Mouse (Mus musculus) megakaryocyte, embryonic 14.5 days (primary cell): Measurements from ENCODE around the gene Fkbp5. TPM values are rescaled to one million over a fixed set of nuclear protein-coding genes. Genes with fewer than 3 reads are reported as not detected.
"Not testable (repeated sequence)": the region's sequence is repeated elsewhere in the genome, so short reads cannot be mapped to it uniquely, and the experiment has no call there.

Source experiments
- H3K27me3 ChIP-seq: replicated peaks from 2 replicates; pipeline ENCODE3; 2012; ENCODE audit warnings: inconsistent platforms
- H3K36me3 ChIP-seq: replicated peaks from 2 replicates; pipeline ENCODE3; 2012; ENCODE audit warnings: low read length, inconsistent platforms, mixed read lengths
- H3K4me1 ChIP-seq: 2 replicates; pipeline ENCODE4 v1.6.1; 2012; ENCODE audit warnings: inconsistent platforms
- H3K4me3 ChIP-seq: replicated peaks from 2 replicates; pipeline ENCODE3; 2012; ENCODE audit warnings: moderate library complexity, mild to moderate bottlenecking, inconsistent platforms
- H3K9me3 ChIP-seq: 2 replicates; pipeline ENCODE4 v1.6.1; 2012; ENCODE audit warnings: inconsistent platforms
- FLI1 ChIP-seq: IDR thresholded peaks from 2 replicates; pipeline ENCODE4 v1.6.1; 2012; ENCODE audit warnings: low read length, inconsistent platforms, mixed read lengths
- GATA1 ChIP-seq: IDR thresholded peaks from 3 replicates; pipeline ENCODE4 v1.6.1; 2012; ENCODE audit warnings: mixed read lengths, low read length, inconsistent platforms, borderline replicate concordance
- polyA plus RNA-seq: library from polyadenylated mRNA; stranded (reverse); fragments of >175 nt; gene quantifications from 2 replicates; pipeline ENCODE4 v1.2.3, GENCODE M21; 2012; ENCODE audit warnings: low replicate concordance; ENCODE audit not compliant: insufficient read depth

The Fkbp5 gene
- polyA plus RNA-seq, 1 experiment, result 25.1 TPM

DNA sequence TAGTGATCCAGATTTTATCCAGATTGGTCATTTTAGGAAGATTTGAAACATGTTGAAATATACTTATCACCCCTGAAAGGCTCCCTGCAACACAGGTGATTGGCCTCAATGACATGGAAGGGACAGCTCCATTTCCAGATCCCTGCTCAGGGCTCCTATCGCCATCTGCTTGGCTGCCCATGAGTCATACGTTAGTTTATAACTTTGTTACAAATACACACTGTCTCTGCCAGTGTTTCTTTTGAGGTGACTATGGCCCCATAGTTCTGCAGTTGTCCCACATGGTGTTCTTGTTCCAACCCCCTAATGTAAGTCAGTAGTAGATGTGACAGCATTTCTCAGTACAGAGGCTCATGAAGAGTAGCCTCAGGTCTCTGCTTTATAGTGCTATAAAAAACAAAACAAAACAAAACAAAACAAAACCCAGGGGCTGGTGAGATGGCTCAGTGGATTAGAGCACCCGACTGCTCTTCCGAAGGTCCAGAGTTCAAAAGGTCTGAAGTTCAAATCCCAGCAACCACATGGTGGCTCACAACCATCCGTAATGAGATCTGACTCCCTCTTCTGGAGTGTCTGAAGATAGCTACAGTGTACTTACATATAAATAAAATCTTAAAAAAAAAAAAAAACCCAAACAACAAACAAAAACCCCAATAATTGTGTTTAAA, 108.9 kb downstream of the Fkbp5 start:
- H3K4me3 ChIP-seq, result no peak overlapping the region
- peaks cover 61% of the 10 kb centered on the region for H3K36me3 ChIP-seq
- H3K27me3 ChIP-seq, result no peaks in the 10 kb centered on the region
- TF ChIP-seq GATA1, result no peak
- no peak for TF ChIP-seq FLI1
- H3K4me1 ChIP-seq, result peaks cover 14% of the 10 kb centered on the region
- H3K9me3 ChIP-seq, result no peaks in the 10 kb centered on the region

- TF ChIP-seq GATA1 (no peak), FLI1 (no peak)
- Histone ChIP-seq H3K4me3 (peak overlapping the region; percentile 31), H3K36me3 (peaks cover 58% of the 10 kb centered on the region)
Observed at GRCm38 (mm10) chr17:28407418-28408250, 109.7 kb downstream of the Fkbp5 start.

DNA sequence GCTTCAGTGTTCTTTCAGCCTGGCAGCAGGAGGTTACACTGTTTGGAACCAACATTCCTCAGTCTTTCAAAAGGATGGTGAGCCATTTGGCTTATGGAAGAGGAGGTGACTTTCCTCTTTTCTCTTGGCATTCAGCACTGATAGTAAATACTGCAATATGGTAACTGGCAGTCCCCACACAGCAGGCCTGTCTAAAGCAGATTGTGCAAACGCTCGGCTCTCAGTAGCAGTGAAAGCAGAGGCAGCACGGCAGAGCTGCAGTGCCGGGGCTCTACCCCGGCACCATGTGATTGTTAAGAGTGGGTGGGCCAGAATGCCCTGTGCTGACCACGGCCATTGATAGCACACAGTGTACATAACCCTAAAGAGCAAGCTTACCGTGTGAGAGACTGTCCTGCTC, 110.9 kb downstream of the Fkbp5 start:
- peaks cover 56% of the 10 kb centered on the region for H3K36me3 ChIP-seq
- H3K27me3 ChIP-seq, result no peaks in the 10 kb centered on the region
- peaks cover 14% of the 10 kb centered on the region for H3K4me1 ChIP-seq
- H3K9me3 ChIP-seq, result no peaks in the 10 kb centered on the region
- TF ChIP-seq GATA1 (no peak), FLI1 (no peak)
- H3K4me3 ChIP-seq, result no peak overlapping the region

More at GRCm38 (mm10) chr17:28407418-28408250, 109.7 kb downstream of the Fkbp5 start:
- H3K4me1 ChIP-seq, result peaks cover 14% of the 10 kb centered on the region
- H3K9me3 ChIP-seq, result no peaks in the 10 kb centered on the region
- no peaks in the 10 kb centered on the region for H3K27me3 ChIP-seq

DNA sequence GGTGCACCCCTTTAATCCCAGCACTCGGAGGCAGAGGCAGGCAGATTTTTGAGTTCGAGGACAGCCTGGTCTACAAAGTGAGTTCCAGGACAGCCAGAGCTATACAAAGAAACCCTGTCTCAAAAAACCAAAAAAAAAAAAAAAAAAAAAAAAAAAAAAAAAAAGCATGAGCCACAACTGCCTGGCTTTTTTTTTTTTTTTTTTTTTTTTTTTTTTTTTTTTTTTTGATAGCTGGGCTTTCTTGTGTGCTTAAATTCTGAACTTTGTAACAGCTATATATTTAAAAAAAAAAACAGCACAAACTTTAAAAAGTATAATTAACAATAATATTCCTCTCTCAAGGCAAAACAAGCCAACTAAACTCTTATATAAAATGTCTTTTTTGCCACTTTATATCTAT, 112.6 kb downstream of the Fkbp5 start:
- peaks cover 56% of the 10 kb centered on the region for H3K36me3 ChIP-seq
- H3K4me3 ChIP-seq, H3K27me3 ChIP-seq, H3K9me3 ChIP-seq: not testable (repeated sequence)
- peaks cover 14% of the 10 kb centered on the region for H3K4me1 ChIP-seq

- TF ChIP-seq FLI1 (no peak), GATA1 (no peak)
- Histone ChIP-seq H3K9me3 (no peaks in the 10 kb centered on the region), H3K4me3 (no peak overlapping the region), H3K36me3 (peaks cover 60% of the 10 kb centered on the region), H3K4me1 (peaks cover 14% of the 10 kb centered on the region), H3K27me3 (no peaks in the 10 kb centered on the region)
Observed at GRCm38 (mm10) chr17:28404301-28404700, 113.0 kb downstream of the Fkbp5 start.

GRCm38 (mm10) chr17:28394994-28395393, 122.3 kb downstream of the Fkbp5 start:
- Histone ChIP-seq H3K4me3 (no peak overlapping the region), H3K36me3 (peaks cover 29% of the 10 kb centered on the region), H3K27me3 (peaks cover 9% of the 10 kb centered on the region), H3K9me3 (no peaks in the 10 kb centered on the region), H3K4me1 (peaks cover 22% of the 10 kb centered on the region)
- TF ChIP-seq GATA1 (no peak), FLI1 (no peak)

- H3K9me3 ChIP-seq, result no peaks in the 10 kb centered on the region
- H3K4me1 ChIP-seq, result peaks cover 22% of the 10 kb centered on the region
- H3K4me3 ChIP-seq, result no peak overlapping the region
- peaks cover 14% of the 10 kb centered on the region for H3K27me3 ChIP-seq
- no peak for TF ChIP-seq FLI1
- no peak for TF ChIP-seq GATA1
- H3K36me3 ChIP-seq, result peaks cover 22% of the 10 kb centered on the region
Observed at GRCm38 (mm10) chr17:28394051-28394765, 123.1 kb downstream of the Fkbp5 start.

GRCm38 (mm10) chr17:28391568-28392432, 125.5 kb downstream of the Fkbp5 start:
- Histone ChIP-seq H3K4me3 (peak overlapping the region; percentile 86), H3K36me3 (peaks cover under 1% of the 10 kb centered on the region), H3K27me3 (peaks cover 35% of the 10 kb centered on the region), H3K9me3 (no peaks in the 10 kb centered on the region), H3K4me1 (peaks cover 22% of the 10 kb centered on the region)
- TF ChIP-seq FLI1 (no peak), GATA1 (no peak)

- peaks cover 48% of the 10 kb centered on the region for H3K27me3 ChIP-seq
- H3K4me3 ChIP-seq, result no peak overlapping the region
- H3K9me3 ChIP-seq, result no peaks in the 10 kb centered on the region; the same call in 1 of the 2 replicates
- TF ChIP-seq FLI1 (no peak), GATA1 (no peak)
- H3K36me3 ChIP-seq, result no peaks in the 10 kb centered on the region
- H3K4me1 ChIP-seq, result peaks cover 32% of the 10 kb centered on the region
Observed at GRCm38 (mm10) chr17:28388534-28388933, 128.8 kb downstream of the Fkbp5 start.
